Mouse (Mus musculus) heart, postnatal 0 days (tissue): Measurements from ENCODE around the gene Camta1. TPM values are rescaled to one million over a fixed set of nuclear protein-coding genes. Genes with fewer than 3 reads are reported as not detected.
A peak's percentile ranks its signal among the peaks of the same experiment; 100 is the strongest.

Experiments
- ATAC-seq: fragments of 200-750 bp; cut with Nextera tagmentation; 2 replicates; pipeline ENCODE4 v1.8.0; 2017; ENCODE audit warnings: low read depth, moderate number of reproducible peaks, moderate library complexity; ENCODE audit not compliant: insufficient read depth
- DNase-seq: peaks from one replicate; pipeline ENCODE4 v3.0.0-alpha.2; 2016; ENCODE audit warnings: low spot score
- H3K27ac ChIP-seq: fragments of 300-500 bp; sonication (generic); 2 replicates; pipeline ENCODE4 v1.5.1; 2014; ENCODE audit warnings: low read depth, mild to moderate bottlenecking
- H3K27me3 ChIP-seq: fragments of 300-500 bp; sonication (generic); 2 replicates; pipeline ENCODE4 v1.6.1; 2014; ENCODE audit warnings: low read length, mixed read lengths; ENCODE audit not compliant: control insufficient read depth, insufficient read depth
- H3K36me3 ChIP-seq: fragments of 300-500 bp; sonication (generic); replicated peaks from 2 replicates; pipeline ENCODE4 v1.6.1; 2014; ENCODE audit warnings: low read length, mixed read lengths; ENCODE audit not compliant: control insufficient read depth, insufficient read depth
- H3K4me1 ChIP-seq: fragments of 300-500 bp; sonication (generic); 2 replicates; pipeline ENCODE4 v1.6.1; 2014; ENCODE audit warnings: antibody characterized with exemption; ENCODE audit not compliant: control insufficient read depth, insufficient read depth
- H3K4me2 ChIP-seq: fragments of 300-500 bp; sonication (generic); 2 replicates; pipeline ENCODE4 v1.6.1; 2014; ENCODE audit warnings: low read depth, mild to moderate bottlenecking, low read length, moderate library complexity
- H3K4me3 ChIP-seq: fragments of 300-500 bp; sonication (generic); 2 replicates; pipeline ENCODE4 v1.5.1; 2014; ENCODE audit warnings: low read depth, low read length
- H3K9ac ChIP-seq: fragments of 300-500 bp; sonication (generic); replicated peaks from 2 replicates; pipeline ENCODE4 v1.6.1; 2014; ENCODE audit warnings: low read depth, low read length, mixed read lengths
- H3K9me3 ChIP-seq: fragments of 300-500 bp; sonication (generic); replicated peaks from 2 replicates; pipeline ENCODE4 v1.6.1; 2016; ENCODE audit warnings: low read length; ENCODE audit not compliant: control insufficient read depth
- CTCF ChIP-seq: IDR thresholded peaks from 2 replicates; pipeline ENCODE4 v1.5.1; 2016; ENCODE audit warnings: antibody characterized with exemption, control low read depth, low read depth
- EP300 ChIP-seq: IDR thresholded peaks from 2 replicates; pipeline ENCODE4 v1.6.1; 2016; ENCODE audit warnings: antibody characterized with exemption, low read depth
- WGBS: fragments of 180-500 bp; shearing (Covaris S2); extraction: QIAGEN DNeasy Blood & Tissue Kit; methylation state at CpG from one replicate; pipeline ENCODE4 v1.1.7; 2014; 5-methylcytosine and 5-hydroxymethylcytosine counted together
- polyA plus RNA-seq: library from polyadenylated mRNA; unstranded; fragments of >200 nt; fragmentation: Nextera tagmentation; extraction: Ambion mirVana; gene quantifications from 2 replicates; pipeline ENCODE4 v1.2.1, GENCODE M21; 2015
- total RNA-seq: library from RNA; depleted of rRNA; stranded (reverse); fragments of >200 nt; gene quantifications from 2 replicates; pipeline ENCODE4 v1.2.3, GENCODE M21; 2014; ENCODE audit warnings: low replicate concordance

Camta1 gene
- total and polyA plus RNA-seq, 2 experiments from 2014 or later: 72.7 to 240 TPM

- ATAC-seq (no peak), DNase-seq (no peak)
- H3K9me3 ChIP-seq: no peaks in the 10 kb centered on the region
- no peak overlapping the region for H3K9ac ChIP-seq
- H3K27me3 ChIP-seq: no peaks in the 10 kb centered on the region
- no peaks in the 10 kb centered on the region for H3K4me1 ChIP-seq
- TF ChIP-seq CTCF (no peak), EP300 (no peak)
- H3K4me3 ChIP-seq: no peak overlapping the region
- no peak overlapping the region for H3K4me2 ChIP-seq
- H3K36me3 ChIP-seq: no peaks in the 10 kb centered on the region
- 72% methylated on average over 13 of the region's 13 CpGs for WGBS
- H3K27ac ChIP-seq: no peak overlapping the region
Observed at GRCm38 (mm10) chr4:151672452-151672851, 189.2 kb downstream of the Camta1 start.

GRCm38 (mm10) chr4:151666411-151666901, 195.2 kb downstream of the Camta1 start:
- TF ChIP-seq CTCF: no peak
- TF ChIP-seq EP300: no peak
- ATAC-seq (peak; percentile 94), DNase-seq (peak; percentile 57)
- no peak overlapping the region for H3K4me2 ChIP-seq
- H3K4me1 ChIP-seq: peaks cover 16% of the 10 kb centered on the region; the same call in 1 of the 2 replicates
- no peaks in the 10 kb centered on the region for H3K36me3 ChIP-seq
- WGBS: 30% methylated on average over 12 of the region's 12 CpGs
- no peak overlapping the region for H3K4me3 ChIP-seq
- H3K9me3 ChIP-seq: no peaks in the 10 kb centered on the region
- peak overlapping the region; percentile 53 for H3K27ac ChIP-seq
- no peaks in the 10 kb centered on the region for H3K27me3 ChIP-seq
- 0 out of 2 replicates have a peak overlapping the region, but pooled peaks have one; percentile 2 for H3K9ac ChIP-seq

- Histone ChIP-seq H3K27ac (no peak overlapping the region), H3K4me1 (peaks cover 9% of the 10 kb centered on the region; the same call in 1 of the 2 replicates), H3K4me2 (no peak overlapping the region), H3K27me3 (no peaks in the 10 kb centered on the region), H3K9ac (no peak overlapping the region), H3K9me3 (no peaks in the 10 kb centered on the region), H3K4me3 (no peak overlapping the region), H3K36me3 (no peaks in the 10 kb centered on the region)
- no peak for TF ChIP-seq EP300
- DNase-seq (no peak), ATAC-seq (no peak; the same call in 1 of the 2 replicates)
- WGBS: 78% methylated on average over 9 of the region's 9 CpGs
Observed at GRCm38 (mm10) chr4:151661486-151661885, 200.2 kb downstream of the Camta1 start.

- H3K4me2 ChIP-seq: no peak overlapping the region
- TF ChIP-seq CTCF: no peak
- WGBS: 64% methylated on average over 10 of the region's 10 CpGs
- H3K9ac ChIP-seq: no peak overlapping the region
- H3K4me1 ChIP-seq: no peaks in the 10 kb centered on the region
- H3K27me3 ChIP-seq: no peaks in the 10 kb centered on the region
- H3K4me3 ChIP-seq: no peak overlapping the region
- no peak overlapping the region for H3K27ac ChIP-seq
- no peaks in the 10 kb centered on the region for H3K9me3 ChIP-seq
- no peak for DNase-seq
- no peaks in the 10 kb centered on the region for H3K36me3 ChIP-seq
- ATAC-seq: no peak
Observed at GRCm38 (mm10) chr4:151656427-151656826, 205.2 kb downstream of the Camta1 start.

- no peak overlapping the region for H3K27ac ChIP-seq
- H3K9ac ChIP-seq: no peak overlapping the region
- no peaks in the 10 kb centered on the region for H3K4me1 ChIP-seq
- no peak for ATAC-seq
- no peaks in the 10 kb centered on the region for H3K9me3 ChIP-seq
- no peak overlapping the region for H3K4me2 ChIP-seq
- no peaks in the 10 kb centered on the region for H3K27me3 ChIP-seq
- no peak overlapping the region for H3K4me3 ChIP-seq
- 65% methylated on average over 16 of the region's 16 CpGs for WGBS
- TF ChIP-seq CTCF: no peak
- no peak for TF ChIP-seq EP300
- DNase-seq: no peak
- no peaks in the 10 kb centered on the region for H3K36me3 ChIP-seq
Observed at GRCm38 (mm10) chr4:151655637-151656385, 205.9 kb downstream of the Camta1 start.

- Histone ChIP-seq H3K36me3 (no peaks in the 10 kb centered on the region), H3K9me3 (no peaks in the 10 kb centered on the region), H3K4me3 (no peak overlapping the region), H3K27me3 (no peaks in the 10 kb centered on the region), H3K9ac (no peak overlapping the region), H3K4me1 (no peaks in the 10 kb centered on the region), H3K27ac (no peak overlapping the region), H3K4me2 (no peak overlapping the region)
- ATAC-seq (no peak), DNase-seq (no peak)
- TF ChIP-seq EP300 (no peak), CTCF (no peak)
- 68% methylated on average over 4 of the region's 4 CpGs for WGBS
Observed at GRCm38 (mm10) chr4:151655227-151655626, 206.4 kb downstream of the Camta1 start.
